Comparison of ENCODE assay signal across 18 mouse cellular contexts in the genomic region with DNA sequence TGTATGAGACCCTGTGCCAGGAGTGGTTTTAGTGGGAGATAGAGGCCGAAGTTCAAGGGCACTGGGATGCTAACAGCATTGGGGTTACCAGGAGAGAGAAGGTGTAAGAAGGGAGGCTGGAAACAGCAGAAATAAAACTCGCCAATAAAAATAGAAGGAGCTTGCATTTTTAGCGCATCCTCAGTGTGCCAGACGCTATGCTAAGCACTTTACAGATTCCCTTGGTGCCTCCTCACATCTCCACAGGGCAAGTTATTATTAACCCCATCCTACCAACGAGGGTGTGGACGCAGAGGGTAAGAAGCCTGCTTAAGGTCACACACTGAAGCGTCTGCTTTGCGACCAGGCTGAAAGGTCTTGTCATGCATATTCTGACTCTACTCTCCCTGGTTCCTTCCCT. TPM values are rescaled to one million over a fixed set of nuclear protein-coding genes. Genes with fewer than 3 reads are reported as not detected.
DNase-seq lines count a peak whose midpoint lies in the region; ATAC-seq and TF ChIP-seq lines count a peak whose summit lies in the region.
"Had no signal": no experiment of that assay in that cellular context is flagged by ENCODE, and none has a peak within 500 bp of the region (broad histone marks: within the 10 kb centered on the region; RNA-seq: fewer than 3 reads in every experiment).

No protein-coding gene starts in this region.

- peaks cover 48% of the 10 kb centered on the region for H3K4me1 ChIP-seq in heart, embryonic 16.5 days (ENCODE audit: control insufficient read depth, insufficient read depth, low read length)
- peaks cover 18% of the 10 kb centered on the region for H3K4me1 ChIP-seq in cortical plate, adult 2 months (ENCODE audit: control insufficient read depth, insufficient read depth, low read length)

- WGBS in heart, embryonic 16.5 days, result 47% methylated on average over 8 of the region's 8 CpGs

- peak; percentile 29 for ATAC-seq in frontal cortex, adult (ENCODE audit: low TSS enrichment)
- ATAC-seq in heart, embryonic 16.5 days (replicated peaks; ENCODE audit: extremely low read depth, insufficient read depth, low FRiP score), result no peak
- ATAC-seq: inflammation-experienced regulatory T-cells, adult 6 months; intestine, postnatal 0 days had no signal

- no peak overlapping the region for H3K27ac ChIP-seq in heart, embryonic 16.5 days (ENCODE audit: low read length)
- H3K27ac ChIP-seq in layer of hippocampus, adult 2 months, result peak overlapping the region; percentile 44; the same call in 1 of the 2 replicates
- peak overlapping the region; percentile 13; the same call in 1 of the 2 replicates for H3K27ac ChIP-seq in cortical plate, adult 2 months (ENCODE audit: insufficient read depth, low read length)
- H3K27ac ChIP-seq: embryonic facial prominence, embryonic 13.5 days; forebrain, embryonic 12.5 days; gastrocnemius, adult 2 months; heart, embryonic 15.5 days; hindbrain, embryonic 15.5 days had no signal

- no peak for TF ChIP-seq CTCF in layer of hippocampus, adult 2 months (conservative IDR thresholded peaks at IDR 0.05)
- TF ChIP-seq CTCF in cortical plate, adult 2 months (IDR thresholded peaks at IDR 0.05; ENCODE audit: extremely low read depth, insufficient read depth, low read length), result no peak

- no peak overlapping the region for H3K4me3 ChIP-seq in heart, embryonic 16.5 days (ENCODE audit: low read length)
- H3K4me3 ChIP-seq in layer of hippocampus, adult 2 months, result no peak overlapping the region
- no peak overlapping the region for H3K4me3 ChIP-seq in cortical plate, adult 2 months (ENCODE audit: insufficient read depth, low read length)
- H3K4me3 ChIP-seq: embryonic facial prominence, embryonic 13.5 days; forebrain, embryonic 12.5 days; gastrocnemius, adult 2 months; heart, embryonic 15.5 days; hindbrain, embryonic 10.5 days; hindbrain, embryonic 15.5 days had no signal

- no peak for DNase-seq in frontal cortex, postnatal 10 days (ENCODE audit: low spot score in 2 of 2)
- DNase-seq in heart, adult 18-20 months, result no peak
- no peak for DNase-seq in layer of hippocampus, adult 2 months (ENCODE audit: low spot score in 2 of 2)
- DNase-seq in layer of hippocampus, adult 9-11 months, result no peak
- no peak for DNase-seq in embryo, embryonic 11 days
- DNase-seq: adrenal gland, postnatal 14 days; gastrocnemius, adult 2 months; gastrocnemius, postnatal 25 days had no signal

- H3K27me3 ChIP-seq in heart, embryonic 16.5 days (ENCODE audit: control insufficient read depth, insufficient read depth, low read length), result no peaks in the 10 kb centered on the region
- H3K27me3 ChIP-seq: embryonic facial prominence, embryonic 13.5 days; heart, embryonic 15.5 days; hindbrain, embryonic 15.5 days had no signal

- no peak overlapping the region for H3K4me2 ChIP-seq in heart, embryonic 16.5 days (ENCODE audit: low read depth, low read length)
- H3K4me2 ChIP-seq: embryonic facial prominence, embryonic 13.5 days; forebrain, embryonic 12.5 days; heart, embryonic 15.5 days; hindbrain, embryonic 15.5 days had no signal

- peak overlapping the region; percentile 0; the same call in 1 of the 2 replicates for H3K9ac ChIP-seq in heart, embryonic 16.5 days (ENCODE audit: low read length)
- H3K9ac ChIP-seq: embryonic facial prominence, embryonic 13.5 days; forebrain, embryonic 12.5 days; heart, embryonic 15.5 days; hindbrain, embryonic 15.5 days had no signal

- H3K36me3 ChIP-seq in heart, embryonic 16.5 days (ENCODE audit: control insufficient read depth, insufficient read depth), result no peaks in the 10 kb centered on the region
- H3K36me3 ChIP-seq: embryonic facial prominence, embryonic 13.5 days; forebrain, embryonic 12.5 days; heart, embryonic 15.5 days; hindbrain, embryonic 10.5 days; hindbrain, embryonic 15.5 days had no signal

- no peaks in the 10 kb centered on the region for H3K9me3 ChIP-seq in heart, embryonic 16.5 days (replicated peaks; ENCODE audit: control insufficient read depth, low read length)
- H3K9me3 ChIP-seq: embryonic facial prominence, embryonic 13.5 days; forebrain, embryonic 12.5 days; heart, embryonic 15.5 days; hindbrain, embryonic 10.5 days; hindbrain, embryonic 15.5 days had no signal

- no peak for TF ChIP-seq POLR2A in cortical plate, adult 2 months (IDR thresholded peaks at IDR 0.05; ENCODE audit: extremely low read depth, insufficient read depth, low read length)

RNA-seq across cellular contexts. Expression of a gene that starts 47.5 kb away (rescaled TPM):
- 138 and 151 TPM in 2 replicates for polyA plus RNA-seq in heart, embryonic 16.5 days (2015; fragmentation: Nextera tagmentation; extraction: Ambion mirVana)
- 100 to 1,000 TPM in 1 of 2 experiments, 10 to 100 TPM in 1; 83.1 to 104 TPM for total RNA-seq in heart, adult 18-20 months (2021)
- total RNA-seq in layer of hippocampus, adult 2 months (2021), result 10 to 100 TPM; 42.2 to 45.6 TPM
- 49.2 and 55.5 TPM in 2 replicates for polyA plus RNA-seq in cortical plate, adult 2 months (2012; rRNA removed)
